Mouse (Mus musculus) E14TG2a.4 (cell line): ENCODE data around the gene Tmem59l.

Experiments used
- CTCF ChIP-seq: conservative IDR thresholded peaks from 2 replicates; pipeline ENCODE4 v1.5.1; 2014; ENCODE audit warnings: low read length
- POU5F1 ChIP-seq: IDR thresholded peaks from 2 replicates; pipeline ENCODE4 v1.6.1; 2014; ENCODE audit warnings: low read length, borderline replicate concordance

GRCm38 (mm10) chr8:70529741-70530161 is 42.6 kb upstream of the Tmem59l start:
- TF ChIP-seq CTCF, result no peak
- no peak for TF ChIP-seq POU5F1
